Mouse (Mus musculus) T-helper 1 cell (primary cell): ENCODE data around the gene Hist2h3c1.
"Not testable (repeated sequence)": the region's sequence is repeated elsewhere in the genome, so short reads cannot be mapped to it uniquely, and the experiment has no call there.

Experiments
- in situ Hi-C: fragments of 300-600 bp; cut with MboI, MseI; formaldehyde crosslinking; loops from one replicate; pipeline ENCODE4 v1.15.1; 2025; ENCODE audit warnings: high pct_unique_total_duplicates

The Hist2h3c1 gene

DNA sequence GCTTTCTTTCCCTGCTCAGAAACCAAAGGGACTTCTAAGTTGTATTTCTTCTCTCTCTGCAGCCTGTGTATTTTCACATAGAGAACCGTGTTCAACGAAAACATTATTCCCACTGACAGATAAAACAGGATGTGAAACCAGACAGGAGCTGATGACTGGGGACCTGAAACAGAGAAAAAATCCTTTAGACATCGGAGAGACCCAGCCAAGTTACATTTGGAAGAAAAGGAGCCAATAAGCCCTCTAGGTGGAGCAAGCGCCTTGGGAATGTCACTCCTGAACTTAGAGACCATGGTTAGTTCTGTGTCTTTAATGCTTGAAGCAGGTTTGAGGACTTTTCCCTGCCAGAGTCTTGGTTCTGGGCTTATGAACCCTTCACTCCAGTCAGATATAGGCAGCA is 38.0 kb downstream of the Hist2h3c1 start:
- in situ Hi-C loops = loop anchor here (10.0 kb wide), 1 partner anchor 50 kb away; no protein-coding TSS in a partner anchor

DNA sequence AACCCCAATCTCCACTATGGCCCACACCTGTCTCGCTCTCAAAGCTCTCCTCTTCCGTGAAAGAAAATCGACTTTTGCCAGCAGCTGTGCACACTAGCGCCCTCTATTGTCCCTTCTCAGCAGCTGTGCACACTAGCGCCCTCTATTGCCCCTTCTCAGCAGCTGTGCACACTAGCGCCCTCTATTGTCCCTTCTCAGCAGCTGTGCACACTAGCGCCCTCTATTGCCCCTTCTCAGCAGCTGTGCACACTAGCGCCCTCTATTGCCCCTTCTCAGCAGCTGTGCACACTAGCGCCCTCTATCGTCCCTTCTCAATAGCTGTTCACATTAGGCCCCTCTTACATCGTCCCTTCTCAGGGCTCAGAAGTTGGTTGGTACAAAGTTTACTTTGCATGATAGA is 40.8 kb downstream of the Hist2h3c1 start:
- in situ Hi-C loops = loop anchor here (10.0 kb wide), 1 partner anchor 47 kb away; no protein-coding TSS in a partner anchor

DNA sequence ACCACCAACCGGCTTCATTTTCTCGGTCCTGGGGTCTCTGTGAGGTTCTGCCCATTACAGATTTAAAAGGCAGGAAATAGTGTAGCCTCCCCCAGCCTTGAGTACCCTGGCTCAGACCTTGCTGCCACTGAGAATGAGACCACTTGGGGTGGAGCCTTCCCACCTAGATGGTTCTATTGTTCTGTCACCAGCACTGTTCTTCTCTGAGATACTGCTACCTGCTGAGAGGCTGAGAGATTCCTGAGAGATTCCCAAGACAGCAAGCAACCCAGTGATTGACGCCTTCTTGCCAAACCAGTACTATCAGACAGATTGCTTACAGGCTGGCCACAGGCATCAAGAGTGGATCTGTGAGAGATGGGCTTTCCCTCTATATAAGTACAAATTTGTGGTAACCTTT is 42.7 kb downstream of the Hist2h3c1 start:
- in situ Hi-C loops = loop anchor here (10.0 kb wide), 1 partner anchor 46 kb away; no protein-coding TSS in a partner anchor

DNA sequence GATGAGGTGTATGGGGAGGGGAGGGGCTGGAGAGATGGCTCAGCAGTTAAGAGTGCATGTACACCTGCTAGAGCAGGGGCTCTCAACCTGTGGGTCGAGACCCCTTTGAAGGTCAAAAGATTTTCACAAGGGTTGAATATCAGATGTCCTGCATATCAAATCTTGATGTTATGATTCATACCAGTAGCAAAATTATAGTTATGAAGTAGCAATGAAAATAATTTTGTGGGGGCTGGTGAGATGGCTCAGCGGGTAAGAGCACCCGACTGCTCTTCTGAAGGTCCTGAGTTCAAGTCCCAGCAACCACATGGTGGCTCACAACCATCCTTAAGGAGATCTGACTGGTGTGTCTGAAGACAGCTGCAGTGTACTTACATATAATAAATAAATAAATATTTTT is 44.2 kb downstream of the Hist2h3c1 start:
- in situ Hi-C loops = not testable (repeated sequence)

DNA sequence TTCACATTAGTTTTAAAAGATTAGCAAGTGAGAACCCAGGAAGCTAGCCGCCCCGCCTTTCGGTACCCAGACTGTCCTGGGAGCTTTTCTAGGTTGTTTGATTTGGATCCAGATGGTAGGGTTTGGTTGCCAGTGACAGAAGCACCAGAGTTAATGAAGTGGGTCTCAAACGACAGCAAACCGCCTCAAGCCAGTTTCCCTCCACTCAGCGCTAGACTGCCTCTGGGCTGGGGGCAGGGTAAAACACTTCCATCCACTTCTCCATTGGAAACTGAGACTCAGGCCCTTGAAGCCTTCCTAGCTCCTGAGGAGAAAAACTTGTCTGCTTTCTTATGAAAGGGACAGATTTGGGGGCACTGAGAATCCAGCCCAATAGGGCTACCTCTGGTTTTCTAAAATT is 46.2 kb downstream of the Hist2h3c1 start:
- in situ Hi-C loops = no loop called here

DNA sequence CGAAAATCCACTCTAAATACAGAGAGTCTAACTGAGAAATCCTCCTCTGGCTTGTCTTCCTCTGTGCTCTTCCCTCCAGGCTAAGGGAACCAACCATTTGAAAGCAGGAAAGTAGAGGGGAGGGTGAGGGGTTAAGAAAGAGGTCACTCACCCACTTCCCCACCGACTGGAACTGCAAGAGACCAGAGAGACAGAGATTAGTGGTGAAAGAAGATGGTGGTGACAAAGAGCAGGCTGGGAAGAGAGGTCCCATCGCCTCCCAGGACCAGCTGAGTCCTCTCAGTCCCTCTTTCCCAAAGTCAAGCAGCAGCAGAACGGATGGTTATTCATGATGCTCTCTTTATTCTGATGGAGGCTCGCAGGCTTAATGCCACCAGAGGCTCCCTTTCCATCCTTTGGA is 46.9 kb downstream of the Hist2h3c1 start:
- in situ Hi-C loops = no loop called here

DNA sequence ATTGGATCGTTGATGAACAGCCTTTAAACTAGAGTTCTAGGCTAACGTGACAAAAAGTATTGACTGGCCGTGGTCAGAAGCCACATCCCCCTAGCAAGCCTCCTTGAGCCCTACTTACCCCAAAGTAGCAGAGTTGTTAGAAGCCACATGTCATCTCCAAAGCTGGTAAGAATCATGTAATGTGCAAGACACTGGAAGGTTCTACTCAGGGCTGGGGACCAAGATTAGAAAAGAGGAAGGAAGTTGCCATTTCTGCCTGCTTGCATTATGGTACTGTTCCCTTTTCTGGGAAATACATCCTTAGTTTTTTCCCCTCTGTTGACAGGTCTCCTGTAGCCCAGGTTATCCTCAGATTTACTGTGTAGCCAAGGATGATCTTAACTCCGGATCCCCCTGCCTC is 47.3 kb downstream of the Hist2h3c1 start, which contains the start of gene Fcgr1:
TSS of gene Fcgr1 (minus strand) at position 183 of the 400 bp plus-strand sequence.
- in situ Hi-C loops = no loop called here
